Mouse (Mus musculus): ENCODE data around the gene Eef1akmt1.

Eef1akmt1 gene

GRCm38 (mm10) chr14:57523762-57524161, 47.6 kb downstream of the Eef1akmt1 start:
- DNase-seq: no peak

- DNase-seq: no peak
Measured at GRCm38 (mm10) chr14:57517001-57517400, 54.4 kb downstream of the Eef1akmt1 start.

- no peak for DNase-seq
Measured at GRCm38 (mm10) chr14:57515156-57515762, 56.2 kb downstream of the Eef1akmt1 start.

GRCm38 (mm10) chr14:57509554-57509953, 61.9 kb downstream of the Eef1akmt1 start:
- DNase-seq: no peak

- DNase-seq: no peak
Measured at GRCm38 (mm10) chr14:57503729-57504128, 67.7 kb downstream of the Eef1akmt1 start.

Measured in thymus, postnatal 14 days (tissue).